13 mouse cellular contexts compared by ENCODE assay signal in the genomic region with DNA sequence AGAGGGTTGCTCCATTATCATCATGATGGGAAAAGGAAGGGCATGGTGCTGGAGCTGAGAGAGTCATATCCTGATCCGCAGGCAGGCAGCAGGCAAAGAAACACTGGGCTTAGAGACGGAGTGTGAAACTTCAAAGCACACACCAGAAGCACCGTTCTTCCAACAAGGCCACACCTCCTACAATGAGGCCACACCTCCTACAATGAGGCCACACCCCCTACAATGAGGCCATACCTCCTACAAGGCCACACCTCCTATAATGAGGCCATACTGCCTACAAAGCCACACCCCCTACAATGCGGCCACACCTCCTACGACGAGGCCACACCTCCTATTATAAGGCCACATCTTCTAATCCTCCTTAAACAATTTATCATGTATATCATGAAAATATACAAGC. TPM values are rescaled to one million over a fixed set of nuclear protein-coding genes. Genes with fewer than 3 reads are reported as not detected.
DNase-seq lines count a peak whose midpoint lies in the region; ATAC-seq and TF ChIP-seq lines count a peak whose summit lies in the region.
"Had no signal": no experiment of that assay in that cellular context is flagged by ENCODE, and none has a peak within 500 bp of the region (broad histone marks: within the 10 kb centered on the region; RNA-seq: fewer than 3 reads in every experiment).

No protein-coding gene starts in this region.

- H3K4me1 ChIP-seq in kidney, embryonic 14.5 days (ENCODE audit: control insufficient read depth, insufficient read depth, low read length), result peaks cover 13% of the 10 kb centered on the region
- no peaks in the 10 kb centered on the region for H3K4me1 ChIP-seq in ES-E14 (ENCODE audit: control insufficient read depth in 2 of 2, insufficient read depth in 2 of 2, low read length in 2 of 2, poor library complexity in 1 of 2)
- H3K4me1 ChIP-seq in midbrain, embryonic 14.5 days (ENCODE audit: control insufficient read depth, insufficient read depth, low read length), result peaks cover 8% of the 10 kb centered on the region; the same call in 1 of the 2 replicates

- H3K9me3 ChIP-seq in kidney, embryonic 14.5 days (ENCODE audit: control insufficient read depth, low read length), result no peaks in the 10 kb centered on the region
- no peaks in the 10 kb centered on the region for H3K9me3 ChIP-seq in ES-E14 (ENCODE audit: control insufficient read depth, insufficient read depth, low read depth, low read length)
- H3K9me3 ChIP-seq in midbrain, embryonic 14.5 days (ENCODE audit: control insufficient read depth, low read length), result no peaks in the 10 kb centered on the region
- H3K9me3 ChIP-seq: hindbrain, embryonic 12.5 days had no signal

- no peak overlapping the region for H3K4me3 ChIP-seq in kidney, embryonic 14.5 days (ENCODE audit: low read length)
- H3K4me3 ChIP-seq in ES-E14 (ENCODE audit: insufficient read depth in 1 of 2, low read depth in 1 of 2, low read length in 2 of 2, poor library complexity in 1 of 2, severe bottlenecking in 1 of 2), result no peak overlapping the region
- no peak overlapping the region for H3K4me3 ChIP-seq in midbrain, embryonic 14.5 days (replicated peaks; ENCODE audit: low read depth, low read length)
- H3K4me3 ChIP-seq: hindbrain, embryonic 12.5 days had no signal

- no peaks in the 10 kb centered on the region for H3K27me3 ChIP-seq in kidney, embryonic 14.5 days (ENCODE audit: control insufficient read depth, insufficient read depth, low read length)
- H3K27me3 ChIP-seq in midbrain, embryonic 14.5 days (ENCODE audit: control insufficient read depth, insufficient read depth, low read length), result 0 out of 2 replicates have a peak, but pooled peaks cover 6% of the 10 kb centered on the region
- H3K27me3 ChIP-seq: hindbrain, embryonic 12.5 days had no signal

- in situ Hi-C loops in ES-E14 (cut with MboI; ENCODE audit: low sequenced_read_pairs in 2 of 2, unreplicated experiment in 2 of 2), result no loop called here

- WGBS in kidney, embryonic 14.5 days, result 74% methylated on average over 6 of the region's 6 CpGs
- 79% methylated on average over 6 of the region's 6 CpGs for WGBS in midbrain, embryonic 14.5 days

- no peak overlapping the region for H3K27ac ChIP-seq in kidney, embryonic 14.5 days (ENCODE audit: low read depth, low read length)
- no peak overlapping the region for H3K27ac ChIP-seq in ES-E14 (ENCODE audit: insufficient read depth, low read depth, low read length, poor library complexity, severe bottlenecking)
- no peak overlapping the region for H3K27ac ChIP-seq in midbrain, embryonic 14.5 days (replicated peaks; ENCODE audit: low read depth, low read length)
- H3K27ac ChIP-seq: hindbrain, embryonic 12.5 days had no signal

- H3K36me3 ChIP-seq in kidney, embryonic 14.5 days (ENCODE audit: control insufficient read depth, insufficient read depth, low read length), result no peaks in the 10 kb centered on the region
- H3K36me3 ChIP-seq in ES-E14 (ENCODE audit: control insufficient read depth, insufficient read depth, low read length, poor library complexity, severe bottlenecking), result no peaks in the 10 kb centered on the region
- no peaks in the 10 kb centered on the region for H3K36me3 ChIP-seq in midbrain, embryonic 14.5 days (ENCODE audit: control insufficient read depth, insufficient read depth, low read length)
- H3K36me3 ChIP-seq: hindbrain, embryonic 12.5 days had no signal

- H3K9ac ChIP-seq in kidney, embryonic 14.5 days (ENCODE audit: low read depth, low read length), result no peak overlapping the region
- H3K9ac ChIP-seq in ES-E14 (ENCODE audit: insufficient read depth, low read depth, low read length, poor library complexity, severe bottlenecking), result no peak overlapping the region
- no peak overlapping the region for H3K9ac ChIP-seq in midbrain, embryonic 14.5 days (replicated peaks; ENCODE audit: low read length)
- H3K9ac ChIP-seq: hindbrain, embryonic 12.5 days had no signal

- no peak for DNase-seq in kidney, adult 9 months
- peak; percentile 82 for DNase-seq in ES-E14 (ENCODE audit: low read depth, low spot score)
- DNase-seq in c-Kit-positive CD71-positive TER-119-positive erythroid progenitor cells, embryonic 14.5 days (ENCODE audit: low spot score), result peak; percentile 11
- no peak for DNase-seq in midbrain, embryonic 14.5 days
- no peak for DNase-seq in retina, postnatal 1 day
- no peak for DNase-seq in thymus, postnatal 10 days (ENCODE audit: low spot score in 2 of 2)
- DNase-seq: cerebellum, adult 2 months; gastrocnemius, postnatal 10 days; kidney, adult 2 months; right cerebral cortex, postnatal 14 days; thymus, postnatal 4 days had no signal

- 0 out of 2 replicates have a peak, but pooled peaks have one; percentile 33 for ATAC-seq in kidney, embryonic 14.5 days (ENCODE audit: low FRiP score, low TSS enrichment)
- peak; percentile 43; the same call in 1 of the 2 replicates for ATAC-seq in midbrain, embryonic 14.5 days (ENCODE audit: low FRiP score, low TSS enrichment)

- H3K4me2 ChIP-seq in kidney, embryonic 14.5 days (replicated peaks; ENCODE audit: low read depth, low read length), result no peak overlapping the region
- H3K4me2 ChIP-seq in midbrain, embryonic 14.5 days (ENCODE audit: low read length), result no peak overlapping the region
- H3K4me2 ChIP-seq: hindbrain, embryonic 12.5 days had no signal

TF ChIP-seq in ES-E14, 5 proteins besides CTCF, POLR2A, EP300 and RAD21:
- TF ChIP-seq ZNF384 (IDR thresholded peaks at IDR 0.05; ENCODE audit: low read depth, low read length) (no peak), MAFK (IDR thresholded peaks at IDR 0.05; ENCODE audit: insufficient read depth, low read depth, low read length) (no peak), ZC3H11A (IDR thresholded peaks at IDR 0.05; ENCODE audit: borderline replicate concordance, low read depth, low read length) (no peak), CHD2 (IDR thresholded peaks at IDR 0.05; ENCODE audit: low read depth, low read length) (no peak), HCFC1 (IDR thresholded peaks at IDR 0.05; ENCODE audit: borderline replicate concordance, insufficient read depth, low read length) (no peak)

RNA-seq across cellular contexts. Expression of gene Ccn1, which starts 52.2 kb away (rescaled TPM):
- 22.4 and 30.9 TPM in 2 replicates for polyA plus RNA-seq in kidney, embryonic 14.5 days (2014; fragmentation: Nextera tagmentation; extraction: Ambion mirVana)
- 117 and 191 TPM in 2 replicates for total RNA-seq in ES-E14 (2012; rRNA removed)
- 3.9 and 5.6 TPM in 2 replicates for polyA plus RNA-seq in midbrain, embryonic 14.5 days (2014; fragmentation: Nextera tagmentation; extraction: Ambion mirVana)

RNA-seq across cellular contexts. Expression of gene Ddah1, which starts 56.5 kb away (rescaled TPM):
- polyA plus RNA-seq in kidney, embryonic 14.5 days (2014; fragmentation: Nextera tagmentation; extraction: Ambion mirVana), result 63.2 and 65.5 TPM in 2 replicates
- 11.2 and 15.5 TPM in 2 replicates for total RNA-seq in ES-E14 (2012; rRNA removed)
- 91.2 and 123 TPM in 2 replicates for polyA plus RNA-seq in midbrain, embryonic 14.5 days (2014; fragmentation: Nextera tagmentation; extraction: Ambion mirVana)

Comparison
In these comparisons a context has a peak if more than half of its experiments do, and no peak if none do; other contexts are left out.
1. DNase-seq: peak in ES-E14 (single experiment) and c-Kit-positive CD71-positive TER-119-positive erythroid progenitor cells, embryonic 14.5 days (single experiment); none in kidney, adult 9 months (single experiment), midbrain, embryonic 14.5 days (single experiment), retina, postnatal 1 day (single experiment) and thymus, postnatal 10 days (0 of 2).